Mouse (Mus musculus) cortical plate, adult 2 months (tissue): ENCODE data around the gene Ifitm7.

Experiments used
- CTCF ChIP-seq: fragments of 200-500 bp; IDR thresholded peaks from 2 replicates; pipeline ENCODE4 v1.5.1; 2011; ENCODE audit warnings: mild to moderate bottlenecking, control low read depth, low read length; ENCODE audit not compliant: insufficient read depth; ENCODE audit errors: extremely low read depth
- POLR2A ChIP-seq: fragments of 200-500 bp; IDR thresholded peaks from 2 replicates; pipeline ENCODE4 v1.6.1; 2011; ENCODE audit warnings: mild to moderate bottlenecking, low read length, control low read depth; ENCODE audit not compliant: insufficient read depth; ENCODE audit errors: extremely low read depth

DNA sequence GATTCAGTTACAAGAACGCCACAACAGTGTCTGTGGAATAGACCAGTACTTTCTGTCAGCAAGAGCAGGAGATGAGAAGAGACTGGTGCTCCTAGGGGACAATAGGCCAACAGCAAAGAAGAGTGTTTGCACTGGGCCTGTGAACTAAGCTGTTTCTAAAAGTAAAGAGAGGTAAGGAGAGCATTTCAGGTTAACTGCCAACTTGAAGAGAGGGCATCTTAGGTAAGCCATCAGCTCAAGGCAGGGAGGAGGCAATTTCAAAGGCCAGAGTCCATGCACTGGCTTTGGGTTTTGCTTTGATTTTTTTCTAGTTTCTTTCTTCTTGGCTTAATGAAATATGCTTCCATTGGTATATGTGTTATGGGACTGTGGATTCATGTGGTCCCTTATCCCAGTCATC is 7.4 kb upstream of the Ifitm7 start:
- TF ChIP-seq CTCF (no peak), POLR2A (no peak)
